Mouse (Mus musculus) erythroblast, embryonic 14.5 days (primary cell): ENCODE measurements at regions not wholly inside any gene's neighbourhood (a gene's known extent, or its start where the extent isn't known, plus 50 kb on each side); places are given as distances from the start of the nearest gene placed in this dataset.

Experiments used
- H3K27me3 ChIP-seq: 2 replicates; pipeline ENCODE4 v1.6.1; 2012; ENCODE audit warnings: inconsistent platforms; ENCODE audit not compliant: control insufficient read depth
- H3K36me3 ChIP-seq: 2 replicates; pipeline ENCODE4 v1.6.1; 2012; ENCODE audit warnings: mild to moderate bottlenecking, inconsistent platforms; ENCODE audit not compliant: control insufficient read depth
- H3K4me1 ChIP-seq: 2 replicates; pipeline ENCODE4 v1.6.1; 2012; ENCODE audit warnings: inconsistent platforms; ENCODE audit not compliant: control insufficient read depth
- H3K4me3 ChIP-seq: replicated peaks from 2 replicates; pipeline ENCODE3; 2012; ENCODE audit warnings: moderate library complexity, mild to moderate bottlenecking, inconsistent platforms
- H3K9me3 ChIP-seq: 2 replicates; pipeline ENCODE4 v1.6.1; 2012; ENCODE audit warnings: low read length, inconsistent platforms, mixed read lengths; ENCODE audit not compliant: control insufficient read depth
- GATA1 ChIP-seq: IDR thresholded peaks from 2 replicates; pipeline ENCODE4 v1.6.1; 2012; ENCODE audit warnings: low read length, inconsistent platforms, mixed read lengths
- TAL1 ChIP-seq: IDR thresholded peaks from 3 replicates; pipeline ENCODE4 v1.6.1; 2012; ENCODE audit warnings: low read length, inconsistent platforms, mixed read lengths

DNA sequence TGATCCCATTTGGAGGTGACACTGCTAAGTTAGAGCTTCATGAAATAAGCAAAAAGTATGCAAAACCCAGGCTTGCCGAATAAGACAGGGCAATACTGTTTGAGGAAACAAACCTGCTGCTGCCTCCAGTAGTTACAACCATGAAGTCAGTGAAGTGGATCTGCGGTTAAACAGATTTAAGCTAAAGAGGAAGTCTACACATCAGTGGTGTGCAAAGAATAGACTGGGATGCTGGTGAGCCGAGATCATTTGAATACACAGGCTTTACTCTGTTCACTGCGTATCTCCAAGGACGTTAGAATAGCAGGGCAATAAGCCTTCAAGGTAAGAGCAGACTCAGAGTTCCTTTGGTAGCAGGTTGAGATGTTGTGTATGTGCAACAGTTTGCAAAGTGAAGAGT lies 362.6 kb downstream of the Gpat3 start:
- Histone ChIP-seq H3K4me1 (no peaks in the 10 kb centered on the region), H3K4me3 (no peak overlapping the region), H3K27me3 (no peaks in the 10 kb centered on the region), H3K36me3 (no peaks in the 10 kb centered on the region), H3K9me3 (peaks cover 20% of the 10 kb centered on the region)
- TF ChIP-seq GATA1 (no peak), TAL1 (no peak)

DNA sequence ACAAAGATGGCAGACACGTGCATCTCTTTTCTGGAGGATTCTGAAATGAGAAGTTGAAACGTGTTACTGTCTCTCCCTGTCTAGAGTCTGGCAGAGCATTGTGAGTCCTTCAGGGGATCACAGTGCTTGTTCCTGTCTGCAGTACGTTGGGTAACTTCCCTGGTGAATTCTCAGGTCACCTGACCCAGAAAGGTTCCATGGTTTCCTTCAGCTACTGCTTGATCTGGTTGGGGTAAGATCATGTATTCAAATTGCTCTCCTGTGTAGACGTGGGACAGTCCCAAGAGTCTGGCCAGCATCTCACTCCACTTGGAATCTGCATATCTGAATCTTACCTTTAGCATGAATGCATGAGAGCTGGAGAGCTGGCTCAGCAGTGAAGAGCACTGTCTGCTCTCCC lies 350.0 kb downstream of the Gpat3 start:
- H3K9me3 ChIP-seq, result peaks cover 13% of the 10 kb centered on the region
- no peaks in the 10 kb centered on the region for H3K4me1 ChIP-seq
- H3K27me3 ChIP-seq, result no peaks in the 10 kb centered on the region
- no peak for TF ChIP-seq TAL1
- no peak for TF ChIP-seq GATA1
- H3K4me3 ChIP-seq, result no peak overlapping the region
- H3K36me3 ChIP-seq, result no peaks in the 10 kb centered on the region

DNA sequence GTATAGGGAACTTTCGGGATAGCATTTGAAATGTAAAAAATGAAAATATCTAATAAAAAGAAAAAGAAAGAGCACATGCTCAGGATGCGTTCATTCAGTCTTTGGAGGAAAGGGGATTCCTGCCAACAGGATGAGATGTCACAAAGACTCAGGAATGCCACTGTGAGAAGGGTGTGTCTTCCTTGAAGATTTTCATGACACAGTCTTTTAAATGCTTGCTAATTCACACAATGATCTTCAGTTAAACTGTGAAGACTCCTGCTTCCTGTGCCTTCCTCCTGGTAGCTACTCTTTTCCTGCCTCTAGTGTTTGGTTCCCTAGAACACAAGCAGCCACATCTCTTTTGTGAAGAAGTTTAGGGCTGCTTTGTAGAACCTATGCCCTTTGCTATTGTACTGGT lies 345.5 kb downstream of the Gpat3 start:
- Histone ChIP-seq H3K36me3 (no peaks in the 10 kb centered on the region), H3K4me1 (no peaks in the 10 kb centered on the region), H3K9me3 (peaks cover 22% of the 10 kb centered on the region), H3K4me3 (no peak overlapping the region), H3K27me3 (no peaks in the 10 kb centered on the region)
- TF ChIP-seq TAL1 (no peak), GATA1 (no peak)

DNA sequence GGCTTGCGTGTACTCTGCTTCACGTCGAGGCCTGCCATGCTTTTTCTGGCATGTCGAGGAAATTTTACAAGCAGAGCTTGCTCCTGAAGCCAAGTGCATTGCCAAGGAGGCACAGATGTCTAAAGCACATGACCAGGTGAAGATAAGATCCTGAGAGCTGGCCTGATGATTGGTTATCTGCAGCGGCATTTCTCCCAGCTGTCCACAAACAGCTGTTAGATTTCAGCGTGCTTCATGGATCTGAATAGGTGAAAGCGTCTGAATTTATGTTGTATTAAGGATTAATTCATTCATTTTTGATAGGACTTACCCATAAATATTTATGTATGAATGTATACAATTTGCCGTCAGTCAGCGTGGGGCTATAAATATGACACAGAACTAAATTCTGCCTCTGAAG lies 327.7 kb downstream of the Gpat3 start:
- Histone ChIP-seq H3K4me3 (no peak overlapping the region), H3K27me3 (no peaks in the 10 kb centered on the region), H3K9me3 (peaks cover 21% of the 10 kb centered on the region), H3K36me3 (no peaks in the 10 kb centered on the region), H3K4me1 (no peaks in the 10 kb centered on the region)
- no peak for TF ChIP-seq GATA1
- no peak for TF ChIP-seq TAL1

GRCm38 (mm10) chr5:101172782-101173181 lies 327.3 kb downstream of the Gpat3 start:
- Histone ChIP-seq H3K36me3 (no peaks in the 10 kb centered on the region), H3K27me3 (no peaks in the 10 kb centered on the region), H3K4me3 (no peak overlapping the region), H3K9me3 (peaks cover 21% of the 10 kb centered on the region), H3K4me1 (no peaks in the 10 kb centered on the region)
- TF ChIP-seq TAL1 (no peak), GATA1 (no peak)

GRCm38 (mm10) chr5:101169074-101169473 lies 323.6 kb downstream of the Gpat3 start:
- H3K9me3 ChIP-seq, result peaks cover 22% of the 10 kb centered on the region
- no peaks in the 10 kb centered on the region for H3K27me3 ChIP-seq
- no peaks in the 10 kb centered on the region for H3K4me1 ChIP-seq
- TF ChIP-seq GATA1 (no peak), TAL1 (no peak)
- H3K36me3 ChIP-seq, result no peaks in the 10 kb centered on the region
- no peak overlapping the region for H3K4me3 ChIP-seq

DNA sequence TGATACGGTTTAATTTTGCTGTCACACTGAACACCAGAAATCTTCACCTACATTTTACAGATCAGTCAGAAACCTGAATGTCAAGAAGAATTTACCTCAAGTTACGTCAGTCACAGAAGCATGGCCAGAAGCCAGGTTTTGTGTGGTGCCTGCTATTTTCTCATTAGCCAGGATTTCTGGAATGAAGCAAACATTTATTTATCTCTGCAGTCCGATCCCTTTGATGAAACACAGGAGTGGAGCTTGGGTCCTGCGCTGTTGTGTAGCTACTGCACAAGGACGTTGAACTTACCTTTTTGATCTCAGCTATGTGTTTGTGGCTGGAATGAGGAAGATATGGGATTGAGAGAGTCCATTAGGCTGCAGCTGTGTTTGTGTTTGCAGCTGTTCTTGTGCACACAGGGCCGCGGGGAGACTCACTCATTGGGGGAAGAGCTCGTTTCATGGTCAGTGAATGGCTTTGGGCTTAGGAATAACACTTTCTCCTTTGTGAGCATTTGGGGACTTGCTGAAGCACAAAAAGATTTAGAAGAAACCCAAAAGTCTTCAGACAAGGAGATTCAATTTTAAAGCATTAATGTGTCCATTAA lies 318.2 kb downstream of the Gpat3 start:
- H3K4me3 ChIP-seq, result no peak overlapping the region
- H3K9me3 ChIP-seq, result peaks cover 13% of the 10 kb centered on the region; the same call in 1 of the 2 replicates
- no peaks in the 10 kb centered on the region for H3K4me1 ChIP-seq
- no peak for TF ChIP-seq TAL1
- TF ChIP-seq GATA1, result no peak
- H3K36me3 ChIP-seq, result no peaks in the 10 kb centered on the region
- no peaks in the 10 kb centered on the region for H3K27me3 ChIP-seq

DNA sequence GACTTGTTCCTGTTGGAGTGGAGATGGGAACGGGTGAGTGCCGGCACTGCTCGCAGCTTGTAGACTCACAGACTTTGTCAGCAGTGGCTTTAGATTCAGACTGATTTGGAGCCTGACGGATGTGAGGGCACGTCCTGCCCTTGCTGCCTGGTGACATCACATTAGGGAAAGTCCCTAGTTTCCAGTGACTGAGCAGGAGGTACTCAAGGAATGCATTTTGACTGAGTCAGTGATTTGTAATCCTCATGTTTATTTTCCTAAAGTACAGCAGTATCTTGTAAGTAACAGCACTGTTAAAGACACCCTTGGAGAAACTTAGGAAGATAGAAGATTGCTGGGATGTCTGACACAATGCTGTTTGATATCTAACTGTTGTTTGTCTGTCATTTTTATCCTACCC lies 317.6 kb downstream of the Gpat3 start:
- Histone ChIP-seq H3K4me1 (no peaks in the 10 kb centered on the region), H3K4me3 (no peak overlapping the region), H3K36me3 (no peaks in the 10 kb centered on the region), H3K9me3 (peaks cover 10% of the 10 kb centered on the region; the same call in 1 of the 2 replicates), H3K27me3 (no peaks in the 10 kb centered on the region)
- no peak for TF ChIP-seq TAL1
- no peak for TF ChIP-seq GATA1

GRCm38 (mm10) chr5:101157416-101157815 lies 311.9 kb downstream of the Gpat3 start:
- no peaks in the 10 kb centered on the region for H3K4me1 ChIP-seq
- H3K4me3 ChIP-seq, result no peak overlapping the region

DNA sequence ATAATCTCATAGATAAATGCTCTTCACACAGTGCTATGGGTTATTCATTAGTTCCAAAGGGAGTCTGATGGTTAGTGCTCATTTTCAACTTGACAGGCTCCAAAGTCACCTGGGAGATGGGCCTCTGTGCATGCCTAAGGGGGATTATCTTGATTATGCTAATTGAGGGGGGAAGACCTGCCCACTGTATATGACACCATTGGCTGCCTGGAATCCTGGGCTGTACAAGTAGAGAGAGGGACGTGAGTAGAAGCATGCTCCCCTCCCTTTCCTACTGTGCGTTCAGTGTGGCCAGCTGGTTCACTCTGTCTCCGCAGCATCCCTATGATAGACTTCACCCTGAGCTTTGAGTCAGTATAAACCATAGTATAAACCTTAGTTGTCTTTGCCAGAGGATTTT lies 300.8 kb downstream of the Gpat3 start:
- no peak for TF ChIP-seq TAL1
- no peak for TF ChIP-seq GATA1
- no peak overlapping the region for H3K4me3 ChIP-seq
- H3K4me1 ChIP-seq, result no peaks in the 10 kb centered on the region
- peaks cover 10% of the 10 kb centered on the region for H3K9me3 ChIP-seq
- no peaks in the 10 kb centered on the region for H3K27me3 ChIP-seq
- H3K36me3 ChIP-seq, result no peaks in the 10 kb centered on the region

More at GRCm38 (mm10) chr5:101157416-101157815, 311.9 kb downstream of the Gpat3 start:
- TF ChIP-seq TAL1 (no peak), GATA1 (no peak)
- H3K36me3 ChIP-seq, result no peaks in the 10 kb centered on the region
- H3K9me3 ChIP-seq, result peaks cover 2% of the 10 kb centered on the region; the same call in 1 of the 2 replicates
- no peaks in the 10 kb centered on the region for H3K27me3 ChIP-seq
